Mouse (Mus musculus) urinary bladder, postnatal 14 days (tissue): Measurements from ENCODE around the gene Gm14409.
"Not testable (repeated sequence)": the region's sequence is repeated elsewhere in the genome, so short reads cannot be mapped to it uniquely, and the experiment has no call there.

Experiments used
- DNase-seq: peaks from one replicate; pipeline ENCODE4 v3.0.0; 2021; ENCODE audit warnings: low spot score

Gene Gm14409

GRCm38 (mm10) chr2:177266936-177267335 lies at the start of gene Gm14409:
Gene Gm14409, minus strand, starts transcription at chr2:177267036.
- DNase-seq, result not testable (repeated sequence)

- not testable (repeated sequence) for DNase-seq
Observed at GRCm38 (mm10) chr2:177309627-177310026, 42.8 kb upstream of the Gm14409 start.

- DNase-seq, result not testable (repeated sequence)
Observed at GRCm38 (mm10) chr2:177304980-177305379, 38.1 kb upstream of the Gm14409 start.

GRCm38 (mm10) chr2:177283701-177284100 lies 16.9 kb upstream of the Gm14409 start:
- DNase-seq, result not testable (repeated sequence)

GRCm38 (mm10) chr2:177277754-177278153 lies 10.9 kb upstream of the Gm14409 start:
- not testable (repeated sequence) for DNase-seq

- DNase-seq, result not testable (repeated sequence)
Observed at GRCm38 (mm10) chr2:177272237-177272636, 5.4 kb upstream of the Gm14409 start.

- DNase-seq, result not testable (repeated sequence)
Observed at GRCm38 (mm10) chr2:177247449-177247848, 19.4 kb downstream of the Gm14409 start.

- not testable (repeated sequence) for DNase-seq
Observed at GRCm38 (mm10) chr2:177230461-177230860, 36.4 kb downstream of the Gm14409 start.
